Mouse (Mus musculus): ENCODE results near the gene Apold1.

Apold1 gene

DNA sequence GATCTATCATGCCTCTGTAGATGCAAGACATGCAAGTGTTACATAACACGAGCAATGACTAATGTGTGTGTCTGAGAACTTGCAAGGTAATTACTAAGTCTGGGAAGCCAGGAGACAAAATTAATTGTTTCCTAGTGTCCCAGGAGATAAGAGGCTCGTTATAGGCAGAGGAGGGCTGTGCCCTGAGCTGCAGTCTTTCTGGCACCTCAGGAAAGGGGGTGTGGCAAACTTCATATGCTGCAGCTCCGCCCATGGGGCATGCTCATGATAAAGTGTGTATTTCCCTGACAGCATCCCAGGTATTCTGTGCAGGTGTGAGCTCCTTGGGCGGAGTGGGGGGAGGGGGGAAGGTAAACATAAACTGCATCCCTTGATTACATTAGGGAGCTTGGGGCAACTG lies 9.4 kb upstream of the Apold1 start:
- no peak for DNase-seq (ENCODE audit: inconsistent ontology term)

DNA sequence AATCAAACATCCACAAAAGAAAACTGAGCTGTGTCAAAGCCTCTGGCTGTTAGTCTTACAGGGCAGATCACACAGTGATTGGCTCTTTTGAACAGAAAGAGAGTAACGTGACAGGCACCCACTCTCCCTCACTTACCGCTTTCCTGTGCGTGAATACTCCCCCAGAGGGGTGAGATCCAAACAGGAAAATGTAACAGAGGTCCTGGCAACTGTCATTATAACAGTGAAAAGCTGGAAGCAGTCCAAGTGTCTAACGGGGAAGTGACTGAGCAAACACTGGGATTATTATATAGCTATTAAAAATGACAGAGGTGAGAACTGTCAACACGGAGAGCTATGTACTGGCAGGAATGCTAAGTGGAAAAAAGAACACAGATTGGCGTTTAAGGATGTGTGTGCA lies 4.9 kb upstream of the Apold1 start:
- no peak for DNase-seq (ENCODE audit: inconsistent ontology term)

DNA sequence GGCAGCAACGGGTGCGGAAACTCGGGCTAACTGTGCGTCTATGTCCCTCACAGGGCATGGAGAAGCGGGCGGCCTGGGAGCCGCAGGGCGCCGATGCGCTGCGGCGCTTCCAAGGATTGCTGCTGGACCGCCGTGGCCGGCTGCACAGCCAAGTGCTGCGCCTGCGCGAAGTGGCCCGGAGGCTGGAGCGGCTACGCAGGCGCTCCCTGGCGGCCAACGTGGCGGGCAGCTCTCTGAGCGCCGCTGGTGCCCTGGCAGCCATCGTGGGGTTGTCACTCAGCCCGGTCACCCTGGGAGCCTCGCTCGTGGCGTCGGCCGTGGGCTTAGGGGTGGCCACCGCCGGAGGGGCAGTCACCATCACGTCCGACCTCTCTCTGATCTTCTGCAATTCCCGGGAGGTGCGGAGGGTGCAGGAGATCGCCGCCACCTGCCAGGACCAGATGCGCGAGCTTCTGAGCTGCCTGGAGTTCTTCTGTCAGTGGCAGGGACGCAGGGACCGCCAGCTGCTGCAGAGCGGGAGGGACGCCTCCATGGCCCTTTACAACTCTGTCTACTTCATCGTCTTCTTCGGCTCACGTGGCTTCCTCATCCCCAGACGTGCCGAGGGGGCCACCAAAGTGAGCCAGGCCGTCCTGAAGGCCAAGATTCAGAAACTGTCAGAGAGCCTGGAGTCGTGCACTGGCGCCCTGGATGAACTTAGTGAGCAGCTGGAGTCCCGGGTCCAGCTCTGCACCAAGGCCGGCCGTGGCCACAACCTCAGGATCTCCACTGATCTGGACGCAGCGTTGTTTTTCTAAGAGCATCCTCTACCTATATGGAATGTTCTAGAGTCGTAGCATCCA lies 2.2 kb downstream of the Apold1 start:
- peak; percentile 89 for DNase-seq (ENCODE audit: inconsistent ontology term)

DNA sequence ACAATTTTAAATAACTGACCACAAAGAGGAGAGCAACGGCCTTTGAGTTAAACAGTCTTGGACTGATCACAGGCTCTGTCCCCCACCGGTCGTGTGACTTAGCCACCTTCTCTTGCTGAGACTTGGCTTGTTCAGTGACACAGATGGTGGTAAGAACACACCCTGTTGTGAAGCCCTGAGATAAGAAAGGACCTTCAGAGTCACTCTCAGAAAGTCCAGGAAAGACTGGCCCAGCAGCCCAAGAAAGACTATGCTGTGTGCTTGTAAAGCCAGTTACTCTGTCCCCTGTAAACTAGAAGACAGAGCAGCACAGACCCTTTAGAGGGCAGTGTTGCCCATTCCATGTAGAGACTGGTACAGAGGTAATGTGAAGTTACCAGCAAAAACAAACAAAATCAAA lies 3.2 kb downstream of the Apold1 start:
- no peak for DNase-seq (ENCODE audit: inconsistent ontology term)

DNA sequence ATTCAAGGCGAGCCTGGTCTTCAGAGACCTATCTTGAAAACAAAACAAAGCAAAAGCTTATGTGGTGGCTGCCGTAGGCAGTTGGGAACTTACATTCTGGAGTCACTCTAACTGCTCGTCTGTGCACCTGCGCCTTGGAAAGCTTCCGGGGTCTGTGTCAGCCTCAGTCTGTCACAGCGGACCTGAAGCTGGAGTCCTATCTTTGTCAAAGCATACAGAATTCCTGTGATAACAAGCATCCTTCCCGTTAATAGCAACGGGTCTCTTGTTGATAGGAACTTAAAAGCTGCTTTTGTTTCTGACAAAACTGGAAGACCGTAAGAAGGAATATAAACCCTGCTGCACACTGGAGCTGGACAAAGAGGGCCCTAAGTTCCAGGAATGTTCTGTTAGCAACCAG lies 6.9 kb downstream of the Apold1 start:
- no peak for DNase-seq (ENCODE audit: inconsistent ontology term)

DNA sequence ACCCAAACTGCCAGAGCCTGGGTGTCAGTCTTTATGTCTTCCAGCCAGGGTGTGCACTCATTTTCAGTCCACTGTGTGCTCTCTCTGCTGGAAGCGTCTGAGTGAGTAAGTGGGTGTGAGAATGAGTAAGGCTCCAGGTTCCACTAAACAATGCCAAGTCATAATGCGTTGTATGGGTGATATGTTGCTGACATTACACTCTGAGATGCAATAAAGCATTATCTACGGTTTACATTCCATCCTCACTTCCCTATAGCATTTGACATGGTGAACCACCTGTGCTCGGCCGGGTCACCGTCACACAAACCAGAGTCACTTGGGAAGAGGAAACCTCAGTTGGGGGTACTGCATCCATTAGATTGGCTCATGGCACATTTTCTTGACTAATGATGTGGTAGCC lies 9.2 kb downstream of the Apold1 start:
- no peak for DNase-seq (ENCODE audit: inconsistent ontology term)

DNA sequence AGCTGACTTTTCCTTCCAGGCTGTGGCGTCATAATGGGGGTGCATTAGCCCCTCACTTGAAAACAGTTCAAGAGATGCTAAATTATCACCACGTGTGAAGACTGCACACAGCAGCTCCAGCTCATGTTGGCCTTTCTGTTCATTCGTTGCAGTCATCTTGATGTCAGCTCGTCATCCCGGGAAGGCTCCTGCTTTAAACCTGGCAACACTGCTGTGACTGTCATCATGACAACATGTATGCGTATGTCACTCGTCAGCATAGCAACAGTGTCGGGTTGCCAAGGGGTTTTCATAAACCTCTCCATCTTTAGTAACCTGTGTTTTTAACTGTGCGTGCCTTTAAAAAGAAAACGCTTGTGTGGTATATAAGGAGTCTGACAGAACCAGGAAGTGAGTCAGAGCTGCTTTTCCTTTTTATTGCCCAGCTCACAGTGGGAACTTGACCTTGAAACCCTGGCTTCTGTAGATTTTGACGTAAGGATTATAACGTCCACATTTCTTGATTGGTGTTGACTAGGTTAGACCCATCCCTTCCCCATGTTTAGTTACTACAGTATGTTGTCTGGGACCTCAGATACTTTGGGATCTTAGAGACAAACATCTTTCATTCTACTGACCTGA lies 12.6 kb downstream of the Apold1 start:
- no peak for DNase-seq (ENCODE audit: inconsistent ontology term)

DNA sequence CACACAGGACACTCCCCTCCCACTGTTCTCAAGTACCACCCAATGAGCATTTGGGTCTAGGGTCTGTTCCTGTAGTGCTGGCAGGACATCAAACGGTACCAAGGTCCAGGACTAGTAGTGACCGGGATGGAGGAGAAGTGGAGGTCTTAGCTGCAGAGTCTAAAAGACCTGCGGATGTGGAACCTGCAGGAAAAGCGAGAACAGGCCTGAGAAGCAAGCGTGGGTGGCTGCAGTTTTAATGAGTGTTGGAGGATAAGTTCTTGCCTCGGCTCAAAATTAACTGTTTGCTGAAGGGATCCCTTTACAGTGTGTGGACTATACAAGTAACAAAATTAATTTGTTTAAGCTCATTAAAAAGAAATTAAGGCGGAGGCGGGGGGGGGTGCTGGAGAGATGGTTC lies 13.5 kb downstream of the Apold1 start:
- DNase-seq (ENCODE audit: inconsistent ontology term) = no peak

DNA sequence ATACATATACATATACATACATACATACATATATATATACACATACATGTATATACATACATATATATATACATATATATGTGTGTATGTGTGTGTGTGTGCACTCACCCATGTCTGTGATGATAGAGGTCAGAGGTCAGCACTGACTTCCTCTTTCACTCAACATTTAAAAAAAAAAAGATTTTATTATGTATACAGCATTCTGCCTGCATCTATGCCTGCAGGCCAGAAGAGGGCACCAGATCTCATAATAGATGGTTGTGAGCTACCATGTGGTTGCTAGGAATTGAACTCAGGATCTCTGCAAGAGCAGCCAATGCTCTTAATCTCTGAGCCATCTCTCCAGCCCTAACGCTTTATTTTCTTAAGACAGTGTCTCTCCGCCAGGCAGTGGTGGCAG lies 15.4 kb downstream of the Apold1 start:
- no peak for DNase-seq (ENCODE audit: inconsistent ontology term)

DNA sequence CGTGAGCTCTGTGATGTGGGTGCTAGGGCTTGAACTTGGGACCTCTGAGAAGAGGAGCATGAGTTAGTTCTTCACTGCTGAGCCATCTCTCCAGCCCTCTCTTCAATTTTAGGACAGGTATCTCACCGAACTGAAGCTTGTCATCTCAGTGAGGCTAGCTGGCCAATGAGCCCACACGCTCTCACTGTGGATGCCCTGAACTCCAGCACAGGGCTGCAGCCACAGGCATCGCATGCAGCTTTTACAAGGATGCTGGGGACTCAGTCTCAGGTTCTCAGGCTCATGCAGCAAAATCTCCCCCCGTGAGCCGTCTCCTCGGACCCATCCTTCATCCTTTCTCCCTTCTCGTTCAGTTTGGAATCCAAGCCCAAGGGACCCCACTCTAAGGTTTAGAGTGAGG lies 16.6 kb downstream of the Apold1 start:
- no peak for DNase-seq (ENCODE audit: inconsistent ontology term)

DNA sequence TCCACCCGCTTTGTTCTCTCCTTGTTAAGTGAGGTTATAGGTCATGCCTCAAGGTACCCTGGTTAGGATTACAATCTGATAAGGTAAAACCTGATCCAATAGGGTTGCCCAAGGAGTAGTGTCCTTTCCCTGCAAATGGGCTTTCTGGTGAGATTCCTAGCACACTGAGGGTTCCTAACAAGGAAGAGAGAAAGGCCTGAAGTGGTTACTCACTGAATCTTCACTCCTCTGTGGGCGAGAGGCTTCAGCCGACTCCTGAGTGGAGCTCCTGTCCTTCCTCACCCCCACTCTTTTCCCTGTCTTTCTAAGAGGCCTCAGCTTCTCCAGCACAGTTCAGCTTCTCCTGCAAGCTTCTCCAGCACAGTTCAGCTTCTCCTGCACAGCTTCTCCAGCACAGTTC lies 17.3 kb downstream of the Apold1 start:
- no peak for DNase-seq (ENCODE audit: inconsistent ontology term)

DNA sequence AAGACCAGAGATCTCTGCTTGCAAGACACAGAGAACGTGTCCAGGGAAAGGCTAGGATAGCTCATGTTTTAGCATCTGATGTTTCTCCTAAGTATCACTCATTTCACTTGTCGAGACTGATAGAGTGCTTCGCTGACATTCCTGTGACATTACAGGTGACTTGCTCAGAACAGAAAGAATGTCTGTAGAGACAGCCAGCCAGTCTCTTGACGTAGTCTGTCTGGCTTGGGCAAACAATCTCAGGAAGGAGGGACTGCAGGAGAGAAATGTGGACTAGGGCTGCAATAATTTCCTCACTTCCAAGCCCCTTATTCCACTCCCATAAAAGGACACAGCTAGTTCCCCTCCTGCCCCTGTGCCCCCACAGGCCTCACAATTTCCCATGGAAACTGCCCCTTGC lies 18.8 kb downstream of the Apold1 start:
- no peak for DNase-seq (ENCODE audit: inconsistent ontology term)

DNA sequence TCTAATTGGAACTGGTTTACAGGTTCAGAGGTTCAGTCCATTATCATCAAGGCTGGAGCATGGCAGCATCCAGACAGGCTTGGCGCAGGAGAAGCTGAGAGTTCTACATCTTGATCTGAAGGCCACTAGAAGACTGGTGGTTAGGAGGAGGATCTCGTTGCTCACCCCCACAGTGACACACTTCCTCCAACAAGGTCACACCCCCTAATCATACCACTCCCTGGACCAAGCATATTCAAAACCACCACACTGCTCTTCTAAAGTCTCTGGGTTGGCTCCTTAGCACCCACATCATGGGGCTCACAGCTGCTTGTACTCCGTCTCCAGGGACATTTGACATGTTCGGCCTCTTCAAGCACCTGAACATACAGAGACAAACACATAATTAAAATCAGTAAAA lies 20.5 kb downstream of the Apold1 start:
- DNase-seq (ENCODE audit: inconsistent ontology term) = no peak

DNA sequence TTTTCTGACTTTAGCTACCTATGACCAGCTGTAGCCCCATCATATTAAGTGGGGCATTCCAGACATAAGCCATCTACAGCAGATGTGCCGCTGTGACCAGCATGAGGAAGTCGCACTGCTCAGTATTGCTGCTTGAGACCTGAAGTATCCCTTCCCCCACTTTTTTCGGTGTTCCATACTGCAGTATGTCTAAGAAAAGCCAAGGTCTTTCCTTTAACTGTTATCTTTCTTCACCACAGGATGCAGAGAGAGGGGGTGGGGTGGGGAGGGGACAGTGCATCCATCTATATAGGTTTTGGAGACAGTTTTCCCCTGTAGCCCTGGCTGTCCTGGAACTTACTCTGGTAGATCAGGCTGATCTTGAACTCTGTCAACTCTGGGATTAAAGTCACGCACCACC lies 24.9 kb downstream of the Apold1 start:
- DNase-seq (ENCODE audit: inconsistent ontology term) = no peak

DNA sequence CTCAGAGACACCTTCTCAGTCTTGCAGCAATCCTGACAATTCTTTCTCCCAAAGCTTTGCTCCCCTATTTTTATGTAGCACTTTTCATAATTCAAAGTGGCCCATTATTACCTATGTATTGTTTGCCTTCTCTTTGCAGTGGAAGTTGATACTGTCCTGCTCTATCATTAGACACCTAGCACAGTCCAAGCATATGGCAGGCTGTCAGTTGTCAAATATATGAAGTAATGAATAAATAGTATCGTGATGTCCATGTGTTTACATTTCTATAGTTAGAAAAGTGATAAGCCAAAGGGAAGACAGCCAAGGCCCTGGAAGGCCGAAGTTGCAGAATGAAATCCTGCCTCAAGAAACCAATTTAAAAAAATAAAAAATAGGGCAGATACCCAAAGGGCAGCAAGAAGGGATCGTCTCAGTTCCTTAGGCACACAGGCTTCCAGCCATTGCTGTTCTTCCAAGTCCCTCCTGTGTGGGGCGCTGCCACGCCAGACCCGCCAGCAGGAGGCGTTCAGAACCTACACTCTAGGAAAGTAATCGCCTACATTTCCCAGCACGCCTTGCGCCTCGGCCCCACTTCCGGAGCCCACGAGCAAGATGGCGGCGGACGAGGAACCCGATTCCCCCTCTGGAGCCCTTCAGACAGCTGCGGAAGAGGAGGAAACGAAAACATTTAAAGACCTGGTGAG lies 29.7 kb downstream of the Apold1 start, which contains the start of gene Ddx47:
TSS of gene Ddx47 (plus strand) at position 565 of the 686 bp plus-strand sequence.
- DNase-seq (ENCODE audit: inconsistent ontology term) = peak; percentile 93

DNA sequence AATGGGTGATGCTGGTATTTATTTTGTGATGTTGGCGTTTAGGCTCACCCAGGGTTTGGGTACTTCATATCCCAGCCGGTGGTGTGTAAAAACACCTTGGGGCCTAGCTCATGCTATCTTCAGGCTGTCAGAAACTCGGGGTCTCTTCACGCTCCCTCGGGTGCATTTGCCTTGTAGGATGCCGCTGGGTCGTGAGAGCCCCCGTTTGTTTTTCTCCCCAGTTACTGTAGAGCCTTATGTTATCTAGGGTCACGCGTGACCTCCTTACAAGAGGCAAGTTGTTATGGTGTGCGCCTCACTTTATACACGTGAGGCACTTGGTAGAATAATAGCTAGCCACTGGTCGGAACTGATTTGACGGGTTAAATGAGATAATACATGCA lies 30.2 kb downstream of the Apold1 start:
- no peak for DNase-seq (ENCODE audit: inconsistent ontology term)

DNA sequence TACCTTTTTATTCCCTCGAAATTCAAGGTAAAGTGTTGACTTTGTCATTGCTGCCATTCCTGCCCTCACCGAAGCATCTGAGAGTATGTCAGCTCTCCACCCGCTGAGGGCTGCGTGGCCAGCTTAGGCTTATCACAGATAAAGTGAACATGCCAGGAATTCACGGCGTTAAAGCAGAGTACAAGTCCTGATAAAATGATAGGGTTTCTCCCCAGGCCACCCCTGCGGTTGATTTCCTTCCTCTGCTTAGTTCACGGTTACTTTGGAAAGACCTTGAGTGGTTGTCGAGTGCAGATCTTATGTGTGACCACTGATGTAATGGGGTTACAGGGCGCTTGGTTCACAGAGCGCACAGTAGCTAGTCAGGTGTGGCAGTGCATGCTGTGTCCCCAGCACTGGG lies 35.7 kb downstream of the Apold1 start:
- DNase-seq (ENCODE audit: inconsistent ontology term) = no peak

DNA sequence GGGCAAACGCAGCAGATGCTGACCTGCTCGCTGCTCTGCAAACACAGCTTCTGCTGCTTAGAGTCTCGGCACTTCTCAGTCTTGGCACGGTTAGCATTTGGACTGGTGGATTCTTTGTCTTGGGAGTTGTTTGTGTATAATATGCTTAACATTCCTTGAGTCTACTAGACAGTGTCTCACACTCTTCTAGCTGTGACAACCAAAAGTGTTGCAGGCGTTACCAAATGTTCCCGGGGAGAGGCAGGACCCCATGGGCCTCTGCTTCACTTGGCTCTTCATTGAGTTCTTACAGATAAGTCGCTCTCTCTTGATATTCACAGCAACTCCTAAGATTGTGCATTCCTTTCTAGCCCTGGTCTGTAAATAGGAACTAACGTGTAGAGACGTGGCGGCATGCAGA lies 38.0 kb downstream of the Apold1 start:
- DNase-seq (ENCODE audit: inconsistent ontology term) = no peak

DNA sequence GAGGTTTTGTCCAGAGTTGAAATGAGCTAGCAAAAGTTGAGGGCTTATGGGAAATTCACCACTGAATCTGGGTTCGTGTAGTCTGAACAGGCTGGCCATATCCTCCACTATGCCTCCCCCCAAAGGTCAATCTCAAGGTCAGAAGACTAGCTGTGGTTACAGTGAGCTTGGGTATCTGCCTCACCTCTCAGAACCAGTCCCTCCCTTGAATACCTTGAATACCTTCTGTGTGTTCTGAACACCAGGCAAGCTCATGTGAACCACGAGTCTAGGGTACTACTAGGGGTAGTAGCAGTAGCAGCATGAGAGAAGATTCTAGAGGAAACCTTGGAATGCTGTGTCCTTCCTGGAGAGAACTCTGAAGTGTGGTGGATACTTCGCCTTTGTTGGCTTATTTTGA lies 40.1 kb downstream of the Apold1 start:
- DNase-seq (ENCODE audit: inconsistent ontology term) = no peak

DNA sequence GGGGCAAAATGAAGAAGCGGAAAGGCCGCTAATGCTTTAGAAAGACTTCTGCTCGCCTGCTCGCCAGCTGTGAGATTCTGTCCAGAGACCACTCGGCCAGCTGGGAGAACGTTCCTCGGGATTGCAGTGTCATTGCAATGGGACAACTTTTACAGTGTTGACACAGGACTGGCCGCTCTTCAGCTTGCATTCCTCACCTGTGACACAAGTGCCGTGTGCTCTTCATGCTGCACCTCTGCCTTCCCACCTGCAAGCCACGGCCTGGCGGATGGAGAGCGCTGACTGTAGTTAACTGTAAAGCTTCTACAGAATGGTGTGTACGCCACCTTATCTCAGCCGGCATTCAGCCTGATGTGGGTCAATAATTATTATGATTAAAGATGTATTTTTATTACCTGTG lies 41.9 kb downstream of the Apold1 start:
- DNase-seq (ENCODE audit: inconsistent ontology term) = no peak

DNA sequence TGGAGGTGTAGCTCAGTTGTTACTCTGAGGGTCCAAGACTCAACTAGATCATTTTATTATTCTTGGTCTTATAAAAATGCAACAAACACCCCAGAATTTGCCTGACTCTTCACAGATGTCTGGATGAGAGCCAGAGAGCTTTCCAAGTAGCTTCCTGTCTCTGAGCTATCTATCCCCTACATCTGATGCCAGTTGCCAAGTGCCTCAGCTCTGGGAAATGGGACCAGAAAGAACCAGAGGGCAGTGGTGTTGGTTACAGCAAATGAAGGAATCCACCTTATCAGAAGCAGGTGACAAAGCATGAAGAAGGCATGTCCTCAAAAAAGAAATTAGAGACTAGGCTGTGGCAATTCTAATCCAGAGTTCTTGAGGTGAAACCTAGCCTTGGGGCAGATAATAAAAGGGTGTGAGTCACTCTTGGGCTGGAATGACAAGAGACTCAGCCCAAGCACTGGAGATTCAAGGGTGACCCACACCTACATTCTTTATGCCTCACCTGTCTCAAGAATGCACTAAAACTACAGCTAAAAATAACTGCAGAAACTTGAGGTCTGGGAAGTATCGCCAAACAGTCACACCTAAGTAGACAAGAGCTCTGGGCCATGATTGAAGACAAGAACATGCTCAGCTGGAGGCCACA lies 43.4 kb downstream of the Apold1 start:
- DNase-seq (ENCODE audit: inconsistent ontology term) = no peak

DNA sequence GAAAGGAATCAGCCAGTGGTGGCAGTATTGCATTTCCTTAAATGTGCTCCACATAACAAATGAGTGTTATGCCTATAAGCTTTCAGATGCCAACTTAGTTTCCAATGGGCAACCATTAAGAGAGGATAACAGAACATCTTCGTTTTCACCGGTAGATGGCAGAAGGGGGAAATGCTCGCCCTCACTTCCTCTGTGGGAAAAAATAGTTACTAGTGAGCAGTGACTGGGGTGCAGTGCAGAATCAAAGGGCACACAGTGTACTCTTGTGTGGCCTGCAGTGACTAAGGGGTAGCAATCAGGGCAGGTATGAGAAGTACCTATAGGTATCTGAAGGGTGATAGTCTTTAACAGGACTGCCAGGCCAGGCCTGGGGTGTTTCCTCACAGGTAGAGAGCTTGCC lies 44.7 kb downstream of the Apold1 start:
- peak; percentile 46 for DNase-seq (ENCODE audit: inconsistent ontology term)

DNA sequence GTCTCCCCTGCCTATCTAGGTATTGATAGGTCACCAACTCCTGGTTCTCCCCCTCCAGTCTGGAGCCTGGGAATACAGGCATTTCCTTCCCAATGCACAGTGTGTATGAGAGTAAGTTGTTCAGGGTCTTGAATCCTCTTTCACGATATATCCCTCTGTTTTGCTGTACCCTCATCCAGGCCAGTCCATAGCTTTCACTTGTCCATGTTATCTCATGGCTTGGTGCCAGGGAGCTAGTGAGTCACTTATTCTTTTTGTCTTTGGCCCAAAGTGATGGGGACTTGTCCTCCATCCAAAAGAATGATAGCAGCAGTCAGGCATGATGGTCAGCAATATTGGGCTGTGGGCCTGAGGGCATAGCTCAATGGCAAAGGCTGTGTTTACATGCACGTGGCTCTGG lies 45.2 kb downstream of the Apold1 start:
- peak; percentile 61 for DNase-seq (ENCODE audit: inconsistent ontology term)
